Mouse (Mus musculus) heart, adult 11 months (tissue): ENCODE results near the gene Gm4177.
"Not testable (repeated sequence)": the region's sequence is repeated elsewhere in the genome, so short reads cannot be mapped to it uniquely, and the experiment has no call there.

Experiments used
- DNase-seq: peaks from one replicate; pipeline ENCODE4 v3.0.0; 2022

Gene Gm4177

DNA sequence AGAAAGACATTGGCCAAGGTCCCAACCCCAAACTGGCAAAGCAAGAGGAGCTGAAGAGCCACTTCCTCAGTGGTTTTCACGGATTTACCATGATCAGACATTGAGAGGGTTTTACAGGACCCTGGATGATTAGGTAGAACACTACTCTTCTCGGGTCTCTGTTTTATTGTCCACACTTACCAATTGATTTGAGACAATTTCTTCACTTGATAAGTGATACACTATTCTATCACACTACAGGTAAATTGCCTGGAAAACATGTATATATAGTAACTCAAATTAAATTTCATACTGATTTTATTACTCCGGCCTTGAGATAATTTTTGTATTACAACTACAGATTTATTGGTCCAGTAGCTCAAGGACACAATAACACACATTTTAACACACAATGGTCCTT, at the start of gene Gm4177:
Gm4177 (minus strand) TSS at position 101 of the 400 bp plus-strand sequence.
- DNase-seq = not testable (repeated sequence)

GRCm38 (mm10) chr7:21844167-21844566, 47.6 kb upstream of the Gm4177 start, which contains the start of gene Gm5725:
Gene Gm5725, minus strand, starts transcription at chr7:21844267.
- not testable (repeated sequence) for DNase-seq

- DNase-seq = not testable (repeated sequence)
Observed at GRCm38 (mm10) chr7:21832051-21832450, 35.5 kb upstream of the Gm4177 start, which contains the start of gene Vmn1r135. Gene Vmn1r135, plus strand, starts transcription at chr7:21832351.

DNA sequence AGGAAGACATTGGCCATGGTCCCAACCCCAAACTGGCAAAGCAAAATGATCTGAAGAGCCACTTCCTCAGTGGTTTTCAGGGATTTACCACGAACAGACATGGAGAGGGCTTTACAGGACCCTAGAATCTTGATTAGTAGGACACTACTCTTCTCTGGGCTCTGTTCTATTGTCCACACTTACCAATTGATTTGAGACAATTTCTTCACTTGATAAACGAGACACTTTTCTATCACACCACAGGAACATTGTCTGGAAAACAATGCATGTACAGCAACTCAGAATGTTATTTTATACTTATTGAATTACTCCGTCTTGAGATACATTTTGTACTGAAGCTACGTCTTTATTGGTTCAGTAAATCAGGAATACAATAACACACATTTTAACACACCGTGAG, 35.2 kb downstream of the Gm4177 start, which contains the start of gene Gm4175:
Gm4175 (minus strand) TSS at position 101 of the 400 bp plus-strand sequence.
- not testable (repeated sequence) for DNase-seq
